Mouse (Mus musculus): ENCODE measurements around the gene Gan.

- no peak for TF ChIP-seq CTCF (IDR thresholded peaks at IDR 0.05; ENCODE audit: low read depth)
- TF ChIP-seq EP300 (IDR thresholded peaks at IDR 0.05; ENCODE audit: low read depth): no peak
These were observed 94.7 kb downstream of the Gan start for GRCm38 (mm10) chr8:117252650-117253049.
